Mouse (Mus musculus): Measurements from ENCODE around the gene Fam172a. TPM values are rescaled to one million over a fixed set of nuclear protein-coding genes. Genes with fewer than 3 reads are reported as not detected.

Gene Fam172a
- polyA plus RNA-seq, 1 experiment, result 19.1 TPM

- Histone ChIP-seq H3K4me3 (ENCODE audit: insufficient read depth, low read length) (no peak overlapping the region), H3K4me1 (ENCODE audit: control insufficient read depth, insufficient read depth, low read length) (no peaks in the 10 kb centered on the region), H3K27ac (ENCODE audit: insufficient read depth, low read length) (no peak overlapping the region)
- no peak for TF ChIP-seq CTCF (IDR thresholded peaks at IDR 0.05; ENCODE audit: extremely low read depth, insufficient read depth, low read length)
These were observed 416.9 kb downstream of the Fam172a start for GRCm38 (mm10) chr13:78118715-78119114.

GRCm38 (mm10) chr13:78121991-78122390, 420.2 kb downstream of the Fam172a start:
- no peaks in the 10 kb centered on the region for H3K4me1 ChIP-seq (ENCODE audit: control insufficient read depth, insufficient read depth, low read length)
- no peak overlapping the region for H3K4me3 ChIP-seq (ENCODE audit: insufficient read depth, low read length)
- TF ChIP-seq CTCF (IDR thresholded peaks at IDR 0.05; ENCODE audit: extremely low read depth, insufficient read depth, low read length), result no peak
- TF ChIP-seq POLR2A (IDR thresholded peaks at IDR 0.05; ENCODE audit: extremely low read depth, insufficient read depth, low read length), result no peak
- no peak overlapping the region for H3K27ac ChIP-seq (ENCODE audit: insufficient read depth, low read length)

GRCm38 (mm10) chr13:78123911-78124426, 422.1 kb downstream of the Fam172a start:
- no peak overlapping the region for H3K27ac ChIP-seq (ENCODE audit: insufficient read depth, low read length)
- no peak overlapping the region for H3K4me3 ChIP-seq (ENCODE audit: insufficient read depth, low read length)
- H3K4me1 ChIP-seq (ENCODE audit: control insufficient read depth, insufficient read depth, low read length), result no peaks in the 10 kb centered on the region
- TF ChIP-seq CTCF (IDR thresholded peaks at IDR 0.05; ENCODE audit: extremely low read depth, insufficient read depth, low read length), result no peak
- TF ChIP-seq POLR2A (IDR thresholded peaks at IDR 0.05; ENCODE audit: extremely low read depth, insufficient read depth, low read length), result no peak

GRCm38 (mm10) chr13:78157465-78157864, 455.6 kb downstream of the Fam172a start:
- no peak overlapping the region for H3K27ac ChIP-seq (ENCODE audit: insufficient read depth, low read length)
- no peak for TF ChIP-seq CTCF (IDR thresholded peaks at IDR 0.05; ENCODE audit: extremely low read depth, insufficient read depth, low read length)
- TF ChIP-seq POLR2A (IDR thresholded peaks at IDR 0.05; ENCODE audit: extremely low read depth, insufficient read depth, low read length), result no peak
- no peaks in the 10 kb centered on the region; the same call in 1 of the 2 replicates for H3K4me1 ChIP-seq (ENCODE audit: control insufficient read depth, insufficient read depth, low read length)
- no peak overlapping the region for H3K4me3 ChIP-seq (ENCODE audit: insufficient read depth, low read length)

GRCm38 (mm10) chr13:78162149-78162548, 460.3 kb downstream of the Fam172a start:
- Histone ChIP-seq H3K4me1 (ENCODE audit: control insufficient read depth, insufficient read depth, low read length) (no peaks in the 10 kb centered on the region; the same call in 1 of the 2 replicates), H3K27ac (ENCODE audit: insufficient read depth, low read length) (no peak overlapping the region), H3K4me3 (ENCODE audit: insufficient read depth, low read length) (no peak overlapping the region; the same call in 1 of the 2 replicates)
- TF ChIP-seq POLR2A (IDR thresholded peaks at IDR 0.05; ENCODE audit: extremely low read depth, insufficient read depth, low read length), result no peak
- TF ChIP-seq CTCF (IDR thresholded peaks at IDR 0.05; ENCODE audit: extremely low read depth, insufficient read depth, low read length), result no peak

GRCm38 (mm10) chr13:78163087-78163958, 461.5 kb downstream of the Fam172a start:
- Histone ChIP-seq H3K27ac (ENCODE audit: insufficient read depth, low read length) (peak overlapping the region; percentile 97), H3K4me3 (ENCODE audit: insufficient read depth, low read length) (peak overlapping the region; percentile 79), H3K4me1 (ENCODE audit: control insufficient read depth, insufficient read depth, low read length) (no peaks in the 10 kb centered on the region; the same call in 1 of the 2 replicates)
- TF ChIP-seq POLR2A (IDR thresholded peaks at IDR 0.05; ENCODE audit: extremely low read depth, insufficient read depth, low read length) (0 out of 2 replicates have a peak, but pooled peaks have one; percentile 33), CTCF (IDR thresholded peaks at IDR 0.05; ENCODE audit: extremely low read depth, insufficient read depth, low read length) (0 out of 2 replicates have a peak, but pooled peaks have one; percentile 4)

- H3K27ac ChIP-seq (ENCODE audit: insufficient read depth, low read length), result no peak overlapping the region
- TF ChIP-seq POLR2A (IDR thresholded peaks at IDR 0.05; ENCODE audit: extremely low read depth, insufficient read depth, low read length) (no peak), CTCF (IDR thresholded peaks at IDR 0.05; ENCODE audit: extremely low read depth, insufficient read depth, low read length) (no peak)
These were observed 463.1 kb downstream of the Fam172a start for GRCm38 (mm10) chr13:78164941-78165340.

GRCm38 (mm10) chr13:78168166-78168565, 466.3 kb downstream of the Fam172a start:
- Histone ChIP-seq H3K4me3 (ENCODE audit: insufficient read depth, low read length) (no peak overlapping the region), H3K27ac (ENCODE audit: insufficient read depth, low read length) (no peak overlapping the region), H3K4me1 (ENCODE audit: control insufficient read depth, insufficient read depth, low read length) (no peaks in the 10 kb centered on the region)
- TF ChIP-seq POLR2A (IDR thresholded peaks at IDR 0.05; ENCODE audit: extremely low read depth, insufficient read depth, low read length), result no peak

More at GRCm38 (mm10) chr13:78164941-78165340, 463.1 kb downstream of the Fam172a start:
- Histone ChIP-seq H3K4me3 (ENCODE audit: insufficient read depth, low read length) (no peak overlapping the region; the same call in 1 of the 2 replicates), H3K4me1 (ENCODE audit: control insufficient read depth, insufficient read depth, low read length) (no peaks in the 10 kb centered on the region; the same call in 1 of the 2 replicates)

GRCm38 (mm10) chr13:78171320-78171719, 469.5 kb downstream of the Fam172a start:
- H3K4me3 ChIP-seq (ENCODE audit: insufficient read depth, low read length), result peak overlapping the region; percentile 18
- TF ChIP-seq CTCF (IDR thresholded peaks at IDR 0.05; ENCODE audit: extremely low read depth, insufficient read depth, low read length), result no peak
- no peak for TF ChIP-seq POLR2A (IDR thresholded peaks at IDR 0.05; ENCODE audit: extremely low read depth, insufficient read depth, low read length)
- H3K27ac ChIP-seq (ENCODE audit: insufficient read depth, low read length), result no peak overlapping the region
- no peaks in the 10 kb centered on the region for H3K4me1 ChIP-seq (ENCODE audit: control insufficient read depth, insufficient read depth, low read length)

All from cortical plate, adult 2 months (tissue).